In the genomic region with DNA sequence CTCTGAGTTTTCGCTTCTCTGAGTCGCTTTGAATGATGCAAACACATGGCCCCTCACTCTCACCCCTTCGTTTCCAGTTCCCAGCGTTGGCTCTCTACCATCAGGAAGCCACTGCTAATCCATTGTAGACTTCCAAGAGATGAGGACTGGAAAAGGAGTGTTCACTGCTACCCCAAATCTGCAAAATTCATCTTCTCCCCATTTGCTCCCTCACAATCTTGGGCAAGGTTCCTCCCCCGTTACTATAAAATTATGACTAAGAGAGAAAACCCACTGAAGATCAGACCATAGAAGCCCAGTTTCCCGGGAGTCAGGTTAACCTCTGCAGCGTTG, we compare ENCODE assay signal across 19 mouse cellular contexts. TPM values are rescaled to one million over a fixed set of nuclear protein-coding genes. Genes with fewer than 3 reads are reported as not detected.
"Had no signal": no experiment of that assay in that cellular context is flagged by ENCODE, and none has a peak within 500 bp of the region (broad histone marks: within the 10 kb centered on the region; RNA-seq: fewer than 3 reads in every experiment).

No protein-coding gene starts in this region.

- H3K27ac ChIP-seq: kidney, postnatal 0 days; layer of hippocampus, adult 2 months; limb, embryonic 12.5 days; limb, embryonic 15.5 days; liver, embryonic 14.5 days; macrophage; neural tube, embryonic 13.5 days had no signal

- H3K4me3 ChIP-seq: layer of hippocampus, adult 2 months; limb, embryonic 12.5 days; limb, embryonic 15.5 days; neural tube, embryonic 13.5 days had no signal

- ATAC-seq: intestine, embryonic 16.5 days; liver, postnatal 0 days; lung, postnatal 0 days had no signal

- H3K9ac ChIP-seq: limb, embryonic 12.5 days; limb, embryonic 15.5 days; liver, embryonic 14.5 days; liver, postnatal 0 days; lung, embryonic 14.5 days; neural tube, embryonic 13.5 days had no signal

- H3K4me2 ChIP-seq: limb, embryonic 12.5 days; limb, embryonic 15.5 days; lung, embryonic 14.5 days; neural tube, embryonic 13.5 days had no signal

- H3K36me3 ChIP-seq: limb, embryonic 12.5 days; limb, embryonic 15.5 days; neural tube, embryonic 13.5 days had no signal

- DNase-seq: kidney, adult 2 months; kidney, postnatal 25 days; layer of hippocampus, adult 9-11 months; lung, embryonic 14.5 days; thymus, postnatal 25 days had no signal

- H3K9me3 ChIP-seq: limb, embryonic 12.5 days; limb, embryonic 15.5 days; neural tube, embryonic 13.5 days had no signal

RNA-seq across cellular contexts. Expression of gene Onecut1, which starts 4.2 kb away (rescaled TPM):
- total RNA-seq: megakaryocyte, adult 5-6 weeks had no signal
- polyA plus RNA-seq: kidney, adult 2 months; kidney, postnatal 0 days; large intestine, adult 2 months; lung, embryonic 14.5 days; lung, postnatal 0 days; macrophage; small intestine, adult 2 months; thymus, postnatal 0 days had no signal
